Mouse (Mus musculus) left cerebral cortex, adult 2 months (tissue): ENCODE measurements around the gene Olfr910. TPM values are rescaled to one million over a fixed set of nuclear protein-coding genes. Genes with fewer than 3 reads are reported as not detected.

Experiments
- DNase-seq, 2 experiments: peaks; one replicate each; pipeline ENCODE4 v3.0.0; 2021 to 2022; ENCODE audit warnings: low spot score in 2 of 2, mixed read lengths in 1 of 2; ENCODE audit errors: extremely low spot score in 1 of 2
- H3K27ac ChIP-seq: fragments of 200-600 bp; 2 replicates; pipeline ENCODE4 v1.8.1; 2022
- H3K4me3 ChIP-seq: fragments of 200-600 bp; 2 replicates; pipeline ENCODE4 v1.8.1; 2022
- CTCF ChIP-seq: fragments of 200-600 bp; IDR thresholded peaks from 2 replicates; pipeline ENCODE4 v1.8.1; 2022; ENCODE audit warnings: antibody characterized with exemption, mild to moderate bottlenecking, moderate library complexity
- intact Hi-C: fragments of 180-260 bp; cut with DNase I; formaldehyde crosslinking; loops from one replicate; pipeline ENCODE4 v1.15.1; 2025
- long read RNA-seq, 2 experiments: library from polyadenylated mRNA; stranded (forward); transcript quantifications; one replicate each; pipeline ENCODE4 v2.0.0; 2021; ENCODE audit warnings: borderline mapping rate in 2 of 2
- total RNA-seq, 2 experiments: library from RNA; stranded (reverse); gene quantifications; 2 replicates each; pipeline ENCODE4 v1.2.3; 2021

Olfr910 gene
- not detected for total RNA-seq
- long read RNA-seq, experiment 1 = 0 reads
- long read RNA-seq, experiment 2 = 0 reads

DNA sequence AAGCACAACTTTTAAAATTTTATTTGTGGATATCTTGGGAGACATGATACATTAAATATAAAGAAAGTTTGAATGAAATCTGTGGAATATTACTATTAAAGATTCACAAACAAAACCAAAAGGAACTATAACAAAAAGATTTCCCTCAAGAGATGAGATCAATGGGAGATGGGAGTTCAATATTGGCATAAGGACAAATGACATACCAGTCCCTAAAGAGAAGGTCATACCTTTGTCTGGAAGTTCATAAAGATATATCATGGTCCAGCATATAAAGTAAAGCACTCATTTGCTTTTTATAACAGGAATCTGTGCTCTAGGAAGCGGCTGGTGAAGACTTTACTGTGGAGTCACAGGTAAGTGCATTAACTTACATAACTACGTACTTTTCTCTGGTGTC lies at the start of gene Olfr910:
Gene Olfr910 (plus strand): TSS at position 301 of the 400 bp plus-strand sequence.
- intact Hi-C loops = no loop called here
- Histone ChIP-seq H3K27ac (no peak within 1 kb of the TSS), H3K4me3 (no peak within 1 kb of the TSS)
- DNase-seq = no peak
- TF ChIP-seq CTCF = no peak

DNA sequence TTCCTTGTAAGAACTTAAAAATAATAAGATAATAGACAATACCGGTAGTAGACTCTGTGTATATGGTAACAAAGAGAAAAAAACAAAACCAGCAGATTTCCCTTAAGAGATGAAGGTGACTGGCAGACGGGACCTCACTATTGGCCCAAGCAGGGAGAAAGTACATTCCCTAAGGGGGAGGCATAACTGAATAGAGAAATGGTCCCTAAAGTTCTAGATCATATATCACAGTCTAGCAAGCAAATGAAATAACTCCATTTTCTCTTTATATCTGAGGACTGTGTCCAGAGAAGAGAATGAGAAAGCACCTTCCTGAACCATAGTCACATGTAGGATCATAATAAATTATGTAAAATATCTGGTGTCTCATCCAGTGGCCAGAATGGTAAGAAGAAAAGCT lies 42.1 kb upstream of the Olfr910 start, which contains the start of gene Olfr907:
Gene Olfr907 (plus strand): TSS at position 301 of the 400 bp plus-strand sequence.
- no peak for TF ChIP-seq CTCF
- intact Hi-C loops = no loop called here
- H3K27ac ChIP-seq = no peak within 1 kb of the TSS

DNA sequence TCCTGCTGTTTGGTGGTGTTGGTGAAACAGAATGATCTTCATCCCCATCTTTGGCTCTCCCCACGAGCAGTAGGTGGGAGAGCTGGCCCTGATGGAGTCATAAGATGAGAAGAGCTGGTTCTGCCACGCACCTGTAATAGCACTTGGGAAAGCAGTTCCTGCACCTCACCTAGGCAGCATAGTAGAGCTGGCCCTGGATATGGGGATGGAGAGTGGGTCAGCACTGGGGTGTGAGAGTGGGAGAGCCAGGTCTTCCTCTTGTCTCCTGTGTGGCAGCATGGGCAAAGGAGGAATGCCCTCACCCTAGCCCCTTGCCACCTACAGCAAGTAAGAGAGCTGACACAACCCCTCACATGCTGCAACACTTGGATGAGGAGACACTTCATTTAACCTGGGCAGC lies 25.3 kb upstream of the Olfr910 start:
- no peak overlapping the region for H3K27ac ChIP-seq
- no peak for DNase-seq
- intact Hi-C loops = no loop called here
- H3K4me3 ChIP-seq = no peak overlapping the region
- TF ChIP-seq CTCF = no peak

More for the DNA sequence above, 42.1 kb upstream of the Olfr910 start, which contains the start of gene Olfr907:
- H3K4me3 ChIP-seq = no peak within 1 kb of the TSS
- DNase-seq = no peak

DNA sequence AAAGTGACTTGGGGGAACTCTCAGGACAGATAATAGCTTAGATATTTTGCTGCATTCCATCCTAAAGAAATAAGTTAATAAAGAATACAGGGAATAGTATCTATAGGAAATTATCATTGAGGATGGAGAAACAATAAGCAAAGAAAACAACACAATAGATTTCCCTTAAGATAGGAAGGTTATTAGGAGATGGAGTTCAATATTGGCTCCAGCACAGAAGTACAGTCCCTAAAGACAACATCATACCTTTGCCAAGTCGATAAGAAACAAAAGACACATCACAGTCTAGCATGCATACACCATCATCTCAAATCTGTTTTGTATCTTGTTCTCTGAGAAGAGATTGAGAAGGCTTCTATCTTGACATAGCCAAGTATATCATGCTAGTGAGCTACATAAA lies 16.4 kb upstream of the Olfr910 start, which contains the start of gene Olfr911-ps1:
Gene Olfr911-ps1 (plus strand): TSS at position 301 of the 400 bp plus-strand sequence.
- no peak for DNase-seq
- no peak for TF ChIP-seq CTCF
- intact Hi-C loops = no loop called here
- Histone ChIP-seq H3K4me3 (no peak within 1 kb of the TSS), H3K27ac (no peak within 1 kb of the TSS)

DNA sequence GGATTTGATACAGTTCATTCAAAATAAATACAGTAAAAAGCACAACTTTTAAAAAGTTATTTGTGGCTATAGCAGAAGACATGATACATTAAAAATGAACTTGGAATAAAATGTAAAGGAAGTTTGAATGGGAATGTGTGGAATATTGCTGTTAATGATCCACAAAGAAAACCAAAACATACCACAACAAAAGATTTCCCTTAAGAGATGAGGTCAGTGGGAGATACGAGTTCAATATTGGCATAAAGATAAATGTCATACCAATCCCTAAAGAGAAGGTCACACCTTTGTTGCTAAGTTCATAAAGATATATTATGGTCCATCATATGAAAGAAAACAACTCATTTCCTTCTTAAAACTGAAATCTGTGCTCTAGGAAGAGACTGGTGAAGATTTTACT lies 42.2 kb downstream of the Olfr910 start, which contains the start of gene Olfr912:
Gene Olfr912 (plus strand): TSS at position 301 of the 400 bp plus-strand sequence.
- no peak within 1 kb of the TSS for H3K27ac ChIP-seq
- no peak for TF ChIP-seq CTCF
- intact Hi-C loops = no loop called here
- DNase-seq = no peak
- no peak within 1 kb of the TSS for H3K4me3 ChIP-seq

Other genes with a start within 250 kb of the Olfr910 start
- not detected for gene Olfr896-ps1, start 246.7 kb upstream of the Olfr910 start, total RNA-seq
- not detected for gene Olfr25, start 208.8 kb upstream of the Olfr910 start, total RNA-seq
- gene Olfr898, start 189.4 kb upstream of the Olfr910 start, total RNA-seq = not detected
- gene Olfr250, start 171.0 kb upstream of the Olfr910 start, total RNA-seq = not detected
- gene Olfr251, start 160.8 kb upstream of the Olfr910 start, total RNA-seq = not detected
- not detected for gene Olfr147, start 136.2 kb upstream of the Olfr910 start, total RNA-seq
- gene Olfr901, start 108.4 kb upstream of the Olfr910 start, total RNA-seq = not detected
- not detected for gene Olfr902, start 90.2 kb upstream of the Olfr910 start, total RNA-seq
- gene Olfr904, start 74.7 kb upstream of the Olfr910 start, total RNA-seq = not detected
- gene Olfr905, start 66.7 kb upstream of the Olfr910 start, total RNA-seq = not detected
- gene Olfr906, start 50.8 kb upstream of the Olfr910 start, total RNA-seq = not detected
- not detected for gene Olfr907, start 42.0 kb upstream of the Olfr910 start, total RNA-seq
- not detected for gene Olfr911-ps1, start 16.3 kb upstream of the Olfr910 start, total RNA-seq
- not detected for gene Olfr912, start 42.3 kb downstream of the Olfr910 start, total RNA-seq
- not detected for gene Olfr913, start 54.9 kb downstream of the Olfr910 start, total RNA-seq
- not detected for gene Olfr914, start 67.3 kb downstream of the Olfr910 start, total RNA-seq
- gene Olfr916, start 122.0 kb downstream of the Olfr910 start, total RNA-seq = not detected
- not detected for gene Olfr917, start 128.0 kb downstream of the Olfr910 start, total RNA-seq
- not detected for gene Olfr918, start 136.8 kb downstream of the Olfr910 start, total RNA-seq
- not detected for gene Olfr919, start 165.8 kb downstream of the Olfr910 start, total RNA-seq
- 1 to 10 TPM; 7.6 to 9.1 TPM for gene Vwa5a, start 180.4 kb downstream of the Olfr910 start, total RNA-seq
- gene Olfr920, start 214.4 kb downstream of the Olfr910 start, total RNA-seq = not detected
- not detected for gene Olfr921, start 235.2 kb downstream of the Olfr910 start, total RNA-seq